Comparison of ENCODE assay signal across 8 mouse cellular contexts in the genomic region with DNA sequence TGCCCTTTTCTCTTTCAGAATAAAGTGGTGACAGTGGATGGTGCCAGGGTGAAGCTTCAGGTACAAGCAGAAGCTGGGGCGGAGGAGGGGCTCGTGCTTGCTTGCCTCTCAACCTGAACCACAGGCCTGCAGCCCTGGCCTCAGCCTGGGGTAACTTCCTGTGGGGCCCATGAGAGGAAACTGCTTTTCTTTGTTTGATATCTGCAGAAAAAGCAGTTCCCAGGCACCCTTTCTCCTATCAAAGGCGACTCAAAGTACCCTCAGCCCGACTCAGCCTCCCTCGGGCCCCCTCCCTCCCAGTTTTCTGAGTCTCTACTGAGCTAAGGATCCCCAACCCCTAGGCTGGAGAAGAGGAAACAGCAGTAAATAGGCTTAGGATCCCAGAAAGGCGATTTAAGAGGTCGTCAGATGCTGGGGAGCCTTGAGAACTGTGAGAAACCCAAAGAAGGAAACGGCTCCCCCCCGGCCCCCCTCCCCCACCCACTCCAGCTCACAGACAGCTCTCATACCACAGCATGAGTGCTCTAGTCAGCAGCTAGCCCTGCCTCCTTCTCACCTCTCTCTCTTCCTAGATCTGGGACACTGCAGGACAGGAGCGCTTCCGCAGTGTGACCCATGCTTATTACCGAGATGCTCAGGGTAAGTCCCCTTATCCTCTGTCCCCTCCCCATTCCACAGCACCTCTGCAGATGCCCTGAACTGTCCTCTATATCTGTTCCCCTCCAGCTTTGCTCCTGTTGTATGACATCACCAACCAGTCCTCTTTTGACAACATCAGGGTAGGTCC. TPM values are rescaled to one million over a fixed set of nuclear protein-coding genes. Genes with fewer than 3 reads are reported as not detected.
A peak's percentile ranks its signal among the peaks of the same experiment; 100 is the strongest.
DNase-seq lines count a peak whose midpoint lies in the region; ATAC-seq lines count a peak whose summit lies in the region.

No protein-coding gene starts in this region.

- H3K9me3 ChIP-seq in heart, embryonic 16.5 days (replicated peaks; ENCODE audit: control insufficient read depth, low read length), result no peaks in the 10 kb centered on the region; the same call in 1 of the 2 replicates

- no peaks in the 10 kb centered on the region for H3K36me3 ChIP-seq in heart, embryonic 16.5 days (ENCODE audit: control insufficient read depth, insufficient read depth)

- peaks cover 37% of the 10 kb centered on the region for H3K27me3 ChIP-seq in heart, embryonic 16.5 days (ENCODE audit: control insufficient read depth, insufficient read depth, low read length)

- 17% methylated on average over 12 of the region's 12 CpGs for WGBS in heart, embryonic 16.5 days

- DNase-seq in embryo, embryonic 11 days, result peak; percentile 39
- no peak for DNase-seq in embryo, embryonic 9.5 days (ENCODE audit: extremely low spot score)
- DNase-seq in A20 (ENCODE audit: low read depth, low spot score), result peak; percentile 71
- peak; percentile 72 to 79 for DNase-seq in natural killer cell, adult 2 months (ENCODE audit: low spot score in 2 of 2)
- DNase-seq in gastrocnemius, adult 18-20 months (ENCODE audit: low spot score), result no peak
- DNase-seq in left cerebral cortex, adult 8-10 months (ENCODE audit: low spot score in 2 of 2), result no peak
- no peak for DNase-seq in left cerebral cortex, adult 18-20 months (ENCODE audit: low spot score in 2 of 2)

- H3K4me1 ChIP-seq in heart, embryonic 16.5 days (ENCODE audit: control insufficient read depth, insufficient read depth, low read length), result peaks cover 25% of the 10 kb centered on the region

- no peak for ATAC-seq in heart, embryonic 16.5 days (replicated peaks; ENCODE audit: extremely low read depth, insufficient read depth, low FRiP score)

- H3K27ac ChIP-seq in heart, embryonic 16.5 days (ENCODE audit: low read length), result peak overlapping the region; percentile 34

- peak overlapping the region; percentile 36 for H3K4me2 ChIP-seq in heart, embryonic 16.5 days (ENCODE audit: low read depth, low read length)

- H3K4me3 ChIP-seq in heart, embryonic 16.5 days (ENCODE audit: low read length), result no peak overlapping the region

- H3K9ac ChIP-seq in heart, embryonic 16.5 days (ENCODE audit: low read length), result peak overlapping the region; percentile 12; the same call in 1 of the 2 replicates

RNA-seq across cellular contexts. Expression of gene Slc9a3r1, which starts 5.0 kb away (rescaled TPM):
- 34.2 and 51.7 TPM in 2 replicates for polyA plus RNA-seq in heart, embryonic 16.5 days (2015; fragmentation: Nextera tagmentation; extraction: Ambion mirVana)
- total RNA-seq in gastrocnemius, adult 18-20 months (2021), result 1 to 10 TPM; 1.6 to 1.9 TPM
- 10 to 100 TPM; 63.4 to 73.8 (median 67.8) TPM for total RNA-seq in left cerebral cortex, adult 8-10 months (2022)
- 10 to 100 TPM; 60.9 to 68.1 TPM for total RNA-seq in left cerebral cortex, adult 18-20 months (2021)

RNA-seq across cellular contexts. Expression of gene Cd300lf, which starts 24.3 kb away (rescaled TPM):
- polyA plus RNA-seq in heart, embryonic 16.5 days (2015; fragmentation: Nextera tagmentation; extraction: Ambion mirVana), result 0.72 and 0.87 TPM in 2 replicates
- total RNA-seq in gastrocnemius, adult 18-20 months (2021), result not detected
- 1 to 10 TPM in 2 of 4 experiments, under 1 TPM in 2; 0.30 to 2.6 (median 0.83) TPM for total RNA-seq in left cerebral cortex, adult 8-10 months (2022)
- total RNA-seq in left cerebral cortex, adult 18-20 months (2021), result under 1 TPM; 0.30 to 0.42 TPM

RNA-seq across cellular contexts. Expression of gene Tmem104, which starts 29.2 kb away (rescaled TPM):
- 6.6 and 7.1 TPM in 2 replicates for polyA plus RNA-seq in heart, embryonic 16.5 days (2015; fragmentation: Nextera tagmentation; extraction: Ambion mirVana)
- total RNA-seq in gastrocnemius, adult 18-20 months (2021), result 1 to 10 TPM; 7.5 to 7.9 TPM
- total RNA-seq in left cerebral cortex, adult 8-10 months (2022), result 10 to 100 TPM; 14.0 to 24.5 (median 16.9) TPM
- 10 to 100 TPM; 14.9 to 16.2 TPM for total RNA-seq in left cerebral cortex, adult 18-20 months (2021)

RNA-seq across cellular contexts. Expression of gene Nat9, which starts 29.5 kb away (rescaled TPM):
- polyA plus RNA-seq in heart, embryonic 16.5 days (2015; fragmentation: Nextera tagmentation; extraction: Ambion mirVana), result 18.6 and 20.8 TPM in 2 replicates
- 10 to 100 TPM; 12.6 to 20.2 TPM for total RNA-seq in gastrocnemius, adult 18-20 months (2021)
- total RNA-seq in left cerebral cortex, adult 8-10 months (2022), result 10 to 100 TPM; 27.0 to 33.4 (median 29.6) TPM
- 10 to 100 TPM; 24.3 to 30.5 TPM for total RNA-seq in left cerebral cortex, adult 18-20 months (2021)

Comparison
In these comparisons a context has a peak if more than half of its experiments do, and no peak if none do; other contexts are left out.
1. DNase-seq: peak in embryo, embryonic 11 days (single experiment), A20 (single experiment) and natural killer cell, adult 2 months (2 of 2); none in embryo, embryonic 9.5 days (single experiment), gastrocnemius, adult 18-20 months (single experiment), left cerebral cortex, adult 8-10 months (0 of 2) and left cerebral cortex, adult 18-20 months (0 of 2).
2. RNA of gene Slc9a3r1, which starts 5.0 kb away (total RNA-seq): 63.4 to 73.8 TPM in left cerebral cortex, adult 8-10 months and 60.9 to 68.1 TPM in left cerebral cortex, adult 18-20 months; 1.6 to 1.9 TPM in gastrocnemius, adult 18-20 months; every median in the first group is over 10 times any median in the second.